Mouse (Mus musculus): ENCODE data around the gene Tmprss11d. TPM values are rescaled to one million over a fixed set of nuclear protein-coding genes. Genes with fewer than 3 reads are reported as not detected.
A peak's percentile ranks its signal among the peaks of the same experiment; 100 is the strongest.
"Not testable (repeated sequence)": the region's sequence is repeated elsewhere in the genome, so short reads cannot be mapped to it uniquely, and the experiment has no call there.

The Tmprss11d gene
- polyA plus RNA-seq, 1 experiment from 2014 or later: not detected

- not testable (repeated sequence) for H3K9ac ChIP-seq (ENCODE audit: low read length); H3K27me3 ChIP-seq (replicated peaks; ENCODE audit: control insufficient read depth, insufficient read depth, low read length); ATAC-seq (replicated peaks; ENCODE audit: low FRiP score, low TSS enrichment, low read depth); H3K9me3 ChIP-seq (ENCODE audit: control insufficient read depth, low read length); H3K36me3 ChIP-seq (ENCODE audit: control insufficient read depth, insufficient read depth, low read length); H3K4me1 ChIP-seq (replicated peaks; ENCODE audit: control insufficient read depth, insufficient read depth, low read length); DNase-seq (ENCODE audit: low spot score); H3K27ac ChIP-seq (ENCODE audit: low read depth)
- Histone ChIP-seq H3K4me2 (ENCODE audit: low read length) (peak overlapping the region; percentile 36), H3K4me3 (ENCODE audit: low read depth, low read length) (peak overlapping the region; percentile 16; the same call in 1 of the 2 replicates)
- 42% methylated on average over 26 of the region's 30 CpGs for WGBS
Measured at GRCm38 (mm10) chr5:86318018-86318956, 54.9 kb downstream of the Tmprss11d start.

GRCm38 (mm10) chr5:86306116-86306515, 67.1 kb downstream of the Tmprss11d start:
- no peak overlapping the region for H3K4me2 ChIP-seq (ENCODE audit: low read length)
- H3K36me3 ChIP-seq (ENCODE audit: control insufficient read depth, insufficient read depth, low read length): no peaks in the 10 kb centered on the region
- no peak overlapping the region for H3K9ac ChIP-seq (ENCODE audit: low read length)
- 45% methylated on average over 5 of the region's 5 CpGs for WGBS
- no peaks in the 10 kb centered on the region for H3K4me1 ChIP-seq (replicated peaks; ENCODE audit: control insufficient read depth, insufficient read depth, low read length)
- ATAC-seq (replicated peaks; ENCODE audit: low FRiP score, low TSS enrichment, low read depth) (no peak), DNase-seq (ENCODE audit: low spot score) (no peak)
- H3K27me3 ChIP-seq (replicated peaks; ENCODE audit: control insufficient read depth, insufficient read depth, low read length): no peaks in the 10 kb centered on the region
- H3K9me3 ChIP-seq (ENCODE audit: control insufficient read depth, low read length): no peaks in the 10 kb centered on the region
- no peak overlapping the region for H3K27ac ChIP-seq (ENCODE audit: low read depth)
- H3K4me3 ChIP-seq (ENCODE audit: low read depth, low read length): no peak overlapping the region

- Histone ChIP-seq H3K27me3 (replicated peaks; ENCODE audit: control insufficient read depth, insufficient read depth, low read length) (no peaks in the 10 kb centered on the region), H3K27ac (ENCODE audit: low read depth) (no peak overlapping the region), H3K9ac (ENCODE audit: low read length) (no peak overlapping the region), H3K4me2 (ENCODE audit: low read length) (no peak overlapping the region), H3K36me3 (ENCODE audit: control insufficient read depth, insufficient read depth, low read length) (no peaks in the 10 kb centered on the region), H3K4me3 (ENCODE audit: low read depth, low read length) (no peak overlapping the region), H3K4me1 (replicated peaks; ENCODE audit: control insufficient read depth, insufficient read depth, low read length) (no peaks in the 10 kb centered on the region), H3K9me3 (ENCODE audit: control insufficient read depth, low read length) (no peaks in the 10 kb centered on the region)
- ATAC-seq (replicated peaks; ENCODE audit: low FRiP score, low TSS enrichment, low read depth) (no peak), DNase-seq (ENCODE audit: low spot score) (no peak)
- WGBS: 85% methylated on average over 8 of the region's 8 CpGs
Measured at GRCm38 (mm10) chr5:86303877-86304276, 69.3 kb downstream of the Tmprss11d start.

GRCm38 (mm10) chr5:86289208-86289607, 84.0 kb downstream of the Tmprss11d start, which contains the start of gene Tmprss11c:
Gene Tmprss11c, minus strand, starts transcription at chr5:86289308.
- no peak within 1 kb of the TSS for H3K27ac ChIP-seq (ENCODE audit: low read depth)
- no peaks in the 10 kb centered on the region for H3K27me3 ChIP-seq (replicated peaks; ENCODE audit: control insufficient read depth, insufficient read depth, low read length)
- H3K4me2 ChIP-seq (ENCODE audit: low read length): no peak within 1 kb of the TSS
- no peaks in the 10 kb centered on the region for H3K4me1 ChIP-seq (replicated peaks; ENCODE audit: control insufficient read depth, insufficient read depth, low read length)
- no peak for ATAC-seq (replicated peaks; ENCODE audit: low FRiP score, low TSS enrichment, low read depth)
- no peak for DNase-seq (ENCODE audit: low spot score)
- 85% methylated on average over 4 of the region's 4 CpGs for WGBS
- no peaks in the 10 kb centered on the region for H3K9me3 ChIP-seq (ENCODE audit: control insufficient read depth, low read length)
- no peaks in the 10 kb centered on the region for H3K36me3 ChIP-seq (ENCODE audit: control insufficient read depth, insufficient read depth, low read length)
- no peak within 1 kb of the TSS for H3K4me3 ChIP-seq (ENCODE audit: low read depth, low read length)
- no peak within 1 kb of the TSS for H3K9ac ChIP-seq (ENCODE audit: low read length)

Other genes starting within 250 kb of the Tmprss11d start
- gene Uba6, start 200.6 kb downstream of the Tmprss11d start, polyA plus RNA-seq (2014; fragmentation: Nextera tagmentation; extraction: Ambion mirVana): 19.1 and 21.0 TPM in 2 replicates
- gene Gnrhr, start 175.5 kb downstream of the Tmprss11d start, polyA plus RNA-seq (2014; fragmentation: Nextera tagmentation; extraction: Ambion mirVana): not detected in 2 replicates
- not detected in 2 replicates for gene Tmprss11c, start 84.1 kb downstream of the Tmprss11d start, polyA plus RNA-seq (2014; fragmentation: Nextera tagmentation; extraction: Ambion mirVana)
- gene Tmprss11a, start 95.6 kb upstream of the Tmprss11d start, polyA plus RNA-seq (2014; fragmentation: Nextera tagmentation; extraction: Ambion mirVana): 0.17 TPM in 1 of 2 replicates, not detected in the other
- gene Tmprss11g, start 145.2 kb upstream of the Tmprss11d start, polyA plus RNA-seq (2014; fragmentation: Nextera tagmentation; extraction: Ambion mirVana): not detected in 2 replicates

All from intestine, embryonic 14.5 days (tissue).